17 mouse cellular contexts compared by ENCODE assay signal in the genomic region with DNA sequence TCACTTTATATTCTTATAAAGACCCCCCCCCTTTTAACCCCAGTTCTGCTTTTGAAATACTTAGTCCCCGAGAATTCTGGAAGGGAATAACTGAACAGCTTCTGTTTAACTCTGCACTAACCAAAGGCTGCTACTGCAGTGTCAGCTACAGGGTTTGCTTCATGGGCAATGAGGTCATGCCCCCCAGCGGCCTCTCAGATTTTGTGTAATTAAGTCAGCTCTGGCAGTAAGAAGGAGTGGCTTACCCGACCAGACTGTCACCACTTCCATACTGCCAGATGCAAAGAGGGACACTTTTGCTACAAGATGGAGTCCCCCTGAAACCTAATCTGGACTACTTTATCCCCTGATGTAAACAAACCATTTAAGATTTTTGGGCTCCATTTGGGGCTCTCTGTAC.
DNase-seq lines count a peak whose midpoint lies in the region; ATAC-seq and TF ChIP-seq lines count a peak whose summit lies in the region.
"Had no signal": no experiment of that assay in that cellular context is flagged by ENCODE, and none has a peak within 500 bp of the region (broad histone marks: within the 10 kb centered on the region; RNA-seq: fewer than 3 reads in every experiment).

No protein-coding gene starts in this region.

- H3K9ac ChIP-seq in intestine, embryonic 14.5 days (ENCODE audit: low read length): no peak overlapping the region
- H3K9ac ChIP-seq in intestine, postnatal 0 days (ENCODE audit: low read depth, low read length): no peak overlapping the region
- no peak overlapping the region for H3K9ac ChIP-seq in limb, embryonic 15.5 days
- H3K9ac ChIP-seq: liver, embryonic 13.5 days; midbrain, embryonic 12.5 days had no signal

- H3K4me1 ChIP-seq in intestine, embryonic 14.5 days (replicated peaks; ENCODE audit: control insufficient read depth, insufficient read depth, low read length): peaks cover 48% of the 10 kb centered on the region
- H3K4me1 ChIP-seq in intestine, postnatal 0 days (replicated peaks; ENCODE audit: control insufficient read depth, insufficient read depth, low read length): peaks cover 2% of the 10 kb centered on the region; the same call in 1 of the 2 replicates
- H3K4me1 ChIP-seq in limb, embryonic 15.5 days: peaks cover 25% of the 10 kb centered on the region

- no peak overlapping the region for H3K4me2 ChIP-seq in intestine, embryonic 14.5 days (ENCODE audit: low read length)
- H3K4me2 ChIP-seq in intestine, postnatal 0 days (replicated peaks; ENCODE audit: low read depth): no peak overlapping the region
- no peak overlapping the region for H3K4me2 ChIP-seq in limb, embryonic 15.5 days
- H3K4me2 ChIP-seq: liver, embryonic 13.5 days; midbrain, embryonic 12.5 days had no signal

- no peak for DNase-seq in intestine, embryonic 14.5 days (ENCODE audit: low spot score)
- DNase-seq in testis, postnatal 10 days (ENCODE audit: low spot score): peak; percentile 34
- DNase-seq in testis, postnatal 14 days (ENCODE audit: low spot score): no peak
- DNase-seq in B cell, adult 2 months: no peak
- DNase-seq in gastrocnemius, postnatal 36 days: no peak
- DNase-seq: adrenal gland, postnatal 10 days; cerebellum, adult 8-10 months; gastrocnemius, postnatal 25 days; kidney, adult 11 months; liver, embryonic 13.5 days; lung, postnatal 4 days; right cerebral cortex, adult 18-20 months; thymus, postnatal 4 days had no signal

- ATAC-seq in intestine, embryonic 14.5 days (replicated peaks; ENCODE audit: low FRiP score, low TSS enrichment, low read depth): no peak
- ATAC-seq in intestine, postnatal 0 days: no peak
- ATAC-seq in limb, embryonic 15.5 days (ENCODE audit: insufficient number of reproducible peaks, low FRiP score, low TSS enrichment, low read depth): no peak

- H3K9me3 ChIP-seq in intestine, embryonic 14.5 days (ENCODE audit: control insufficient read depth, low read length): no peaks in the 10 kb centered on the region
- H3K9me3 ChIP-seq in intestine, postnatal 0 days (ENCODE audit: control insufficient read depth): no peaks in the 10 kb centered on the region
- H3K9me3 ChIP-seq in limb, embryonic 15.5 days: no peaks in the 10 kb centered on the region
- H3K9me3 ChIP-seq: liver, embryonic 13.5 days; midbrain, embryonic 12.5 days had no signal

- intact Hi-C loops in gastrocnemius, postnatal 36 days (cut with DNase I): no loop called here

- H3K27ac ChIP-seq in intestine, embryonic 14.5 days (ENCODE audit: low read depth): peak overlapping the region; percentile 92
- no peak overlapping the region for H3K27ac ChIP-seq in intestine, postnatal 0 days (ENCODE audit: low read depth, low read length)
- H3K27ac ChIP-seq in limb, embryonic 15.5 days: peak overlapping the region; percentile 18; the same call in 1 of the 2 replicates
- H3K27ac ChIP-seq: liver, embryonic 13.5 days; midbrain, embryonic 12.5 days had no signal

- no peaks in the 10 kb centered on the region for H3K27me3 ChIP-seq in intestine, embryonic 14.5 days (replicated peaks; ENCODE audit: control insufficient read depth, insufficient read depth, low read length)
- no peaks in the 10 kb centered on the region for H3K27me3 ChIP-seq in intestine, postnatal 0 days (replicated peaks; ENCODE audit: control insufficient read depth, insufficient read depth, low read length)
- no peaks in the 10 kb centered on the region for H3K27me3 ChIP-seq in limb, embryonic 15.5 days
- H3K27me3 ChIP-seq: liver, embryonic 13.5 days; midbrain, embryonic 12.5 days had no signal

- H3K36me3 ChIP-seq in intestine, embryonic 14.5 days (ENCODE audit: control insufficient read depth, insufficient read depth, low read length): peaks cover 55% of the 10 kb centered on the region
- H3K36me3 ChIP-seq in intestine, postnatal 0 days (ENCODE audit: control insufficient read depth, insufficient read depth): peaks cover 18% of the 10 kb centered on the region
- H3K36me3 ChIP-seq in limb, embryonic 15.5 days: 0 out of 2 replicates have a peak, but pooled peaks cover 7% of the 10 kb centered on the region

- H3K4me3 ChIP-seq in intestine, embryonic 14.5 days (ENCODE audit: low read depth, low read length): no peak overlapping the region
- H3K4me3 ChIP-seq in intestine, postnatal 0 days (ENCODE audit: low read depth, low read length): no peak overlapping the region
- no peak overlapping the region for H3K4me3 ChIP-seq in limb, embryonic 15.5 days
- H3K4me3 ChIP-seq: liver, embryonic 13.5 days; midbrain, embryonic 12.5 days; myocyte had no signal

- 36% methylated on average over 3 of the region's 3 CpGs for WGBS in intestine, embryonic 14.5 days
- WGBS in intestine, postnatal 0 days: 50% methylated on average over 3 of the region's 3 CpGs
- 27% methylated on average over 3 of the region's 3 CpGs for WGBS in limb, embryonic 15.5 days

- TF ChIP-seq CTCF in intestine, postnatal 0 days (IDR thresholded peaks at IDR 0.05; ENCODE audit: low read depth): no peak
